Mouse (Mus musculus) neutrophil, adult 5-6 weeks (primary cell): ENCODE results near the gene Gga1. TPM values are rescaled to one million over a fixed set of nuclear protein-coding genes. Genes with fewer than 3 reads are reported as not detected.

Experiments
- ATAC-seq: fragments of 151-379, 151-347 bp; 2 replicates; pipeline ENCODE4 v1.8.0; 2017; ENCODE audit warnings: mild to moderate bottlenecking, moderate TSS enrichment; ENCODE audit not compliant: insufficient number of reproducible peaks, poor library complexity, low FRiP score, severe bottlenecking; ENCODE audit errors: extremely low read depth
- total RNA-seq: library from RNA; stranded (forward); fragments of 200-1000 nt; gene quantifications from 2 replicates; pipeline ENCODE4 v1.2.3, GENCODE M21; 2017

Gene Gga1
- total RNA-seq, 1 experiment from 2014 or later, result 39.5 TPM

DNA sequence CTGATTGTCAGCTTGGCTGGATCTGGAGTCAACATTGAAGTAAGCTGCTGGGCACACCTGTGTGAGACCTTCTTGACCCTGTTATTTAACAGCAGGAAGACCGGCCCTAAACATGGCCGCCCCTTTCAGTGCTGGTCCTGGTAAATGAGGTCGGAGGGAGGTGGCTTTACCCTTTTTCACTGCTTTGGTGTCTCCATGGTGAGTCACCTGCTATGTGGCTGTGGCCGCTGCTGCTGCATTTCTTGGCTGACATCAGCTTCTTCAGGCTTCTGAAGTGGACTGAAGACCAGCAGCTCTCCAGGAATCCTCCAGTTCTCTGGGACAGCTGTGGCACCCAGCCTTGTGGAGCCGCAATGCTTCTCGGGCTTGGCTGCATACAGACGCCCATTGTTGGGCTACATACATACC is 8.2 kb upstream of the Gga1 start:
- no peak for ATAC-seq

DNA sequence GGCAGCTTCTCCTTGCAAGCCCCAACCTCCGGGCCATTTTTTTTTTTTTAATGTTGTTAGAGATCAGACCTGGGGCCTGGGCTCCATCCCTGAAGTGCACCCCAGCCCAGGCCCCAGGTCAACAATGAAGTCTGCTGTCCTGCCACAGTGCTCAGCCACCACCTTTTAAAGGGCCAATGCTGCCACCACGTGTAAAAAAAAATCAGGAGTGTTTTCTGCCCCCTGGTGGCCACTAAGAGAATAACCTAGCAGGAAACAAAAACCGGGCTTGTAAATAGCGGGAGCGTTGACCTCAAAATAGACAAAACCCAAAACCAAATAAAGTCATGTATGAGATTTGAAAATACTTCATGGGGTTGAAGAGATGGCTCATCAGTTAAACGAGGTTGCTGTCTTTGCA is 7.2 kb upstream of the Gga1 start:
- ATAC-seq, result peak; percentile 57; the same call in 1 of the 2 replicates

DNA sequence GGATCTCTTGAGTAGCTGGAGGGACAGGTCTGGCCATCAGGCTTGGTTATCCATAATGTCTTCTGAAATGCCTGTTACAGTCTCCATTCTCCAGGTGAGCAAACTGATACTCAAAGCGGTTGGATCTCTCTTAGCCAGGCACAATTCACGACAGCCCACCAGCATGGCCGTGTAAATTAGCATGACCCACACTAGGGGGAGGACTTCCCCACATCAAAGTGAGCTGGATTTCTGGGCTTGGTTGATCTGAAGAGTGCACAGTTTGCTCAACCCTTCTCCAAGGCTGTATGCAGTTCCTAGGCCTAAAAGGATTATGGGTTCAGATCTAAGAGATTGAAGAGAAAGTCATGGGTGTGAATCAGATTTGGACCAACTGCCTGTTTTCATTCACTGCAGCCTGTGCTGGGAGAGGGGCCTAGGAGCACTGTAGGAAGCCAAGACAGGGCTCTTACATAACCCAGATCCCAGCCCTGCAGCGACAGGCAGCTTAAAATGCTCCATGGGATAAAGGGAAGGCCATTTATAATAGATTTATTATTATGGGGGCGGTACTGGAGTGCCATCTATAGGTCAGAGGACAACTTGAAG is 4.9 kb upstream of the Gga1 start:
- ATAC-seq, result no peak

DNA sequence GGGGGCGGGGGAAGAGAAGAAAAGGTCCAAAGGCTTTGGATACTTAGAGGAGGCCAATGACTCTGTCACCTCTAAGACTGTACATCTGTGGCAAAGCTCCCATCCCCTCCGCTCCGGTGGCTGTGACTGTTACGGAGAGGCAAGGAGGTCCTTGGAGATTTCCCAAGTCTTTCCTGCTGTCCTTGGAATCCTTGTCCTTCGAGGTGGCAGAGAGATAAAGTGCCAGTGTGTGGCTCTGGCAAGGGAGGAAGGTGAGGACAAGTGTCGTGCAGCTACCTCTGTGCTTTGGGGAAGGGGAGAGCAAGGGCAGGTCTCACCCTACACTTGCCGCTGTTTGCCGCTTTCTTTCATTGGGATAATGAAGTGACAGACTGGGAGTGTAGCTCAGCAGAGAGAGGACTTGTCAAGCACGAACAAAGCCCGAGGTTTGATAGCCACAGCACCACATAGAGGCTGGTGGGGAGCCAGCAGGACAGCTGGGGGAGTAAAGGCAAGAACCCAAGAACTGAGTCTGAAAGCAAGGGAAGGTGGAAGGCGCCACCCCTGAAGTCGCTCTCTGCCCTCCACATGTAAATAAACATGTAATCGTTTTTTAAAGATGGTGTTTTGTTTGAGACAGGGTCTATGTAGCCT is 3.1 kb upstream of the Gga1 start:
- ATAC-seq, result no peak

DNA sequence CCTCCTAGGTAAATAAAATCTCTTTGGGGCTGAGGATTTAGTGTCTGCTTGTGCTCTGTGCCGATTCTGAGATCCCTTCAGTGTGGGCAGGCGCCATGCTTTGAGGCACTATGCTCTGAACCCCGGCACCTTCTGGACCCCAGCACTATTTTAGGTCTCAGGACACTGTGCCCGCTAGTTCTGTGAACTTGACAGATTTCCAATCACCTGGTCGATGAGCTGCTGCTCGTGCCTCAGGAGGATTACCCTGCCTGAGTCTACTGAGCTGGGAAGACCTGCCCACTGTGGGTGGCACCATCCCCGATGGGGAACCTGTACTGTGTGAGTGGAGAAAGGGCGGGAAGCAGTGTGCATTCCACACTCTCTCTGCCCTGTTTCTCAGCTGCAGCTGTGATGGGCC is 2.0 kb upstream of the Gga1 start:
- no peak for ATAC-seq

DNA sequence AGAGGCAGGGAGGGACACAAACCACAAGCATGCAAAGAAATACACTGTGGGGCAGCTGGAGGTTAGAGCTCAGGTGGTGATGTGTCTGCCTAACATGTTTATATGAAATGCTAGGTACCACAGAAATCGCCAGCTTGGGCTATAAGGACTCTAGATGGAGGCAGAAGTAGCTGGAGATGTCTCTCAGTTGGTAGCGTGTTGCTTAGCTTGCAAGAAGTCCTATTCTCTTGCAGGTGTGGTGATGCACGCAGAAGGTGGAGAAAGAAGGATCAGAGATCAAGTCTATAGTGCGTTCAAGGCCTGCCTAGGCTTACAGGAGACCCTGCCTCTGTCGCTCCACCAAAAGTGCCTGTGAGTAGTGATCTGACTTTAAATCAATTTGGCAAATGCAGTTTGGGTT is 1.5 kb upstream of the Gga1 start:
- ATAC-seq, result no peak

DNA sequence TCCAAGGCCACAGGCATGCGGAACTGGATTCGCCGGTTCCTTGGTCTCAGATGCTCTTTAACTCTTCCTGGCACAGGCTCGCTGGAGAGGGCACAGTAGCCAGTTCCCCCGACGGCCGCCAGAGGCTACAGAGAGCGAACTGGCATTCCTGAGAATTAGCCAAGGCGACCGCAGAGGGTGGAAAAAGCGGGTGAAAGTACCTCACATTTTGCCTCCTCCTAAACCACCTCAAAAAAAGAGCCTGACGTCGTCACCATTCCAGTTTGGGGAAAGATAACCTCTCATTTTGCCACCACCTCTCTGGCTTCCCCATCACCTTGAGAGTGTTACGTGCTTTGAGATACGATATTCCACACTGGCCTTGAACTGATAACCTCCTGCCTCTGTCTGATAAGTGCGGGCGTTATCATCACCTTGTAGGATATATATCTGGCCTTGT is 713 bp upstream of the Gga1 start:
- peak; percentile 27; the same call in 1 of the 2 replicates for ATAC-seq

DNA sequence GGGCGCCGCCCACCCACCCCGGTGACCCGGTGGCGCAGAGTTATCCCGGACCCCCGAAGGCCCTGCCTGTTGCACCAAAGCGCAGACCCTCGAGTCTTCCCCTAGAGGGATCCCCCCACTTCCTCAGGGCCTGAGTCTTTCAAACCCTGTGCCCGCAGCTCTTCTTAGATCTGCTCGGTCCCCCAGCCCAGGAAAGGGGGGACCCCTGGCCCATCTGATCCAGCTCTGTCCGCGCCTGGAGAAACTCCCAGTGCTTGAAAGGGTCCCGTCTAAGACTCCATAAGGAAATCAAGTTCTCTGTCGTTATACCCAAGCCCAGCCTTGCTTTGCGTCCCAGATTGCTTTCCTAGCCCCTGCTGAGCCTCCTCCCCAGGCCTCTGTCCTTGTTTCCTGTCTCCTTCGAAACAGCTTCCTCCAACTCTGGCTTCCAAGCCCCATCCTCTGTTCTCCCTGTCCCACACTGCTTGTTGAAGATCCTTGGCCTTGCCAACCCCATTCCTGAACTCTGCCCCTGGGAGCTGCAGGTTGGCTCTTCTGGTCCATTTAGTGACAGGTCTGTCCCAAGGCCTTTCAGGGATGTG is 910 bp downstream of the Gga1 start:
- ATAC-seq, result no peak

DNA sequence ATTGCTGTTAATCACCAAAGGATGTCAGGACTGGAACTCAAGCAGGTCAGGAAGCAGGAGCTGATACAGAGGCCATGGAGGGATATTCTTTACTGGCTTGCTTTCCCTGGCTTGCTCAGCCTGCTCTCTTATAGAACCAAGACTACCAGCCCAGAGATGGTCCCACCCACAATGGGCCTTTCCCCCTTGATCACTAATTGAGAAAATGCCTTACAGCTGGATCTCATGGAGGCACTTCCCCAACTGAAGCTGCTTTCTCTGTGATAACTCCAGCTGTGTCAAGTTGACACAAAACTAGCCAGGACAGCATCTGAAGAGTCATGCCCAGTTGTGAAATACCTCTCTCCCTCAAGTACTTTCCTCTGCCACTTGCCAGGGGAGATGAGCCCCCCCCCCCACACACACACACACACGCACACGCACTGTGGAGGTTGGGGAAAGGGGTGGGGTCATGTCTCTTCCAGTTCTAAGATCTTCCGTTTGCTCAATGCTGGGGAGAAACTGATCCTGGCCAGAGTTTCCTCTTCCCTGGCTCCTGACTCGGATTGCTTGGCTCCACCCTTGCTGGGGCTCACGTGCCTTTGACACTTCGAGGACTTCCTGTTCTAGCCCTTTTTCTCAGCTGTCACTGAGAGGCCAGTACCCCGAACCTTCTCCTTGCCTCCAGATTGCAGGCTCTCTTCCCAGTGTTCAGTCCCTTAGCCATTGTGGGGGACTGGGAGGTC is 2.0 kb downstream of the Gga1 start:
- peak; percentile 30 for ATAC-seq

DNA sequence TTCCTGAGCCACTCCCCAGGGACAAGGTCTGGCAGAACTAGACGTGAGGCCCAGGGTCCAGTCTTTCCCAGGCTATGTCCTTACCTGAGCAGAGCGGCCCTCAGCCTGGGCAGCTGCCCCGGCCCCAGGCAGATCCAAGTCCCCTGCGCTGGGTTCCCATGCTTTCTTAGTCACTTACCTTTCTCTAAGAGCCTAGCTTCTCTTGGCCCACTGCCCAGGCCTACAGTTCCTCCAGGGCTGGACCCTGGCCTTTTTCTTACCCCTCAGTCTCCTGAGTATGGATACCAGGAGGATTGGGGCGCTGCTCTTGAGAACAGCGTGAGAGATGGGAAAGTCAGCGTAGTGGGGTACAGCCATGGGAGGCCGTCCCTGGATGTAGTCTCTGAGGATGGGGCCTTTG is 3.4 kb downstream of the Gga1 start:
- no peak for ATAC-seq

DNA sequence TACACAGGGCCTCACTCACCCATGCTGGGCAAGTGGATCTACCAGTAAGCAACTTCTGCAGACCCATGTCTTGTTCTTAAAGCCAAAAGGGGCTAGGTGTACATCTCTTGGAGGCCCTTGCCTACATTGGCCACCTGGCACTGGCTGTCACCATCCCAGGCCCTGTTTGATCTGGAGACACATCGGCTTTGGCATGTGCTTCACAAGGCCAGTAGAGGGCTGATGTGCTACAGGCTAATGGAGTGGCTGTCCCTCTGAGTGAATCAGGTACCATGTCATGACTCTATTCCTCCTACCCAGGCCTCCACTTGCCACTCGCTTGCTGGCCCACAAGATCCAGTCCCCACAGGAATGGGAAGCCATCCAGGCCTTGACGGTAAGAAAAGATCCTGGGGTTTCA is 4.8 kb downstream of the Gga1 start:
- ATAC-seq, result no peak

DNA sequence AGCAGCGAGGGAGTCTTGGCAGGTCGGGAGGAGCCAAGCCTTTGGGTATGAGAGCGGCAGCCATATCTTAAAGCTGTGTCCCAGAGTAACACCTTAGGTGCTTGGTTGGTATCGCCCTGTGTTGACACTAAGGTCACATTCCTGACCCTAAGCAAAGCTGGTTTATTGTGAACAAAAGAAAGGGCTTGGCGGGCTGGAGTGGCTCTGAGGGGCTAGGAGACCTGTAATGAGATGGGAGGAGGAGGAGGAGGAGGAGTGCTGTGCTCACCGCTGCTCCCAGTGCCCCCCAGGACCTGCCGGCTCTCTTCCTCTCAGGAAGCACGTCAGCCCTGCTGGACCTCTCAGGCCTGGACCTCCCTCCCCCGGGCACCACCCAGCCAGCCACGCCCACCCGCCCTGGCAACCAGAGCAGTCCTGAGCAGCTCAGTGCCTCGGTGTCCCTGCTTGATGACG is 12.4 kb downstream of the Gga1 start:
- ATAC-seq, result no peak

DNA sequence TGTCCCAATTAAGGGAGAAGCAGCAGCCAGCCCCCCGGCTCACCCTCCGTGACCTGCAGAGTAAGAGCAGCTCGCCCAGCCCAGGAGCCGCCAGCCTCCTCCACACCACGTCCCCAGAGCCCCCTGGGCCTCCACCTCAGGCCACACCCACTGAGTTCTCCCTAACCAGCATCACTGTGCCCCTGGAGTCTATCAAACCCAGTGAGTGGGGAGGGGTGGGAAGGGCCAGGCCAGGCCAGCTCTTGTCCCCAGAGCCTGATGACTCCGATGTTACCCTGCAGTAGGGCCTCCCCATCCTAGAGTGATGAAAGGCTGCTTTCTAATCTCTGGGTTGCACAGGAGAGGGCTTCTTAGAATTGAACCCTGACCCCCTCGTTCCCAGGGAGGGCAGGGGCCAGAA is 15.4 kb downstream of the Gga1 start:
- no peak for ATAC-seq

DNA sequence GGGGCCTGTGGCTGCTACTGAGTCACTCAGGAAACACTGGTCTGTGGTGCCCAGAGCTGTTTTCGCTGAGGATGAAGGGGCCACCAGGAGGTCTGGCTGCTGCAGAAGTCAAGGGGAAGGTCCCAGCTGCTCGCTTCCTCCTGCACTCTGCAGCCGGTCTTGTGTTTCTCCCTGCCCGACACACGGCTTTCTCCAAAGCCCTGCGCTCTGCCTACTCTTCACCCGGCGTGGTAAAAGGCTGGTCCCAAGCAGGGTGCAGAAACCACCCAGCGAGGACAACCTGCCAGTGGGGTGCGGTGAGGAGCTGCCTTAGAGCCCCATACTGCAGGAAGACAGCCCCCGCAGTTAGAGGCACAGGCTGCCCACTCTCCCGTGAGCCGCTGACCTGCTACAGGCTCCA is 17.7 kb downstream of the Gga1 start:
- ATAC-seq, result no peak

DNA sequence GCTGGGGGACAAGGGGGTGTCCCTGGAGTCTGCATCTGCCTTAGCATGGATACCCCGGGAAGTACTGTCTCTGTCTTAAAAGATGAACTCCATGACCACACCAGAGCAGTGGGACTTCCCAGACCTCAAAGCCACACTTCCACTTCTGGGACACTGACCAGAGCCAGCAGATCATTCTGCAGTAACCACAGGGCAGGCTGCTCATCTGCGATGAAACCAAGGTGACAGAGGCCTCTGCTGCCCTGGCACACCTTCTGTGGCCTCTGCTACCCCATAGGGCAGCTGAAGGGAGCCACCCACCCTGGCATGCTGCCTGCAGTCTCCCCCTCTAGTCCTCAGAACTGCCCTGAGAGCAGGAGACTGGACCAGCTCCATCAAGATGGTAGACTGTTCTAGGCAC is 18.8 kb downstream of the Gga1 start:
- no peak for ATAC-seq

DNA sequence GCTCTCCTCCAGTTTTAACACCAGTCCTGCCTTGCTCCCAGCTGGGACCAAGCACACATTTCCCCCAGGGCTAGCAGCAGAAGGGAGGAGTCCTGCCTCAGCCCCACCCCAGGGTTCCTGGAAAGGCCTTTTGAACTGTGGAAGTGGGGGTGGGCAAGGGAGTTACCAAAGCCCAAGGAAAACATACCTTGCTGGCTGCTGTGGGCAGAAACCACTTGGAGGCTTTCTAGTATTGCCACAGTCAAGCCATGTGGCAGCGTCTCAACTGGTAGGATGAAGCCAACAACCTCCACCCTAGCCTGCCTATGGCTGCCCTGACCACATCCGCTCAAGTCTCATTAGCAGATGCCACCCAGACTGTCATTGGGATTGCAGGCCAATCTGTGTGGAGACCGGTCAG is 19.2 kb downstream of the Gga1 start:
- ATAC-seq, result no peak; the same call in 1 of the 2 replicates

DNA sequence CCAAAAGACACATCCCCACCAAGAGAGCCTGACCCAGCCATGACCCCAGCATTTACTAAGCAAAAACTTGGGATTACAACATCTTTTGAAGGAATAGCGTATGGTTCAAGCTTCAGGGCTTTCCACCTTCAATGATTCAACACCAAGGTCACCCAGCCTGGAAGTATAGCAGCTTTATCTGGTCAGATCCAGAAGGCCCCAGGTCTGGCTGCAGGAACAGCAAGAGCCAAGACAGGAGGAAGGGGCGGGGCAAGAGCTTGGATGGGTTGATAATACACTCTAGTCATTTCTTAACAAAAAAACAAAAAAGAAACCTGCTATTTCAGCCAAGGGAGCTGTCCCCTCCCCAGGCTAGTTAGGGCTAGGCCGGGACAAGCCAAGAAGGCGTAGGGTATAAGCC is 20.5 kb downstream of the Gga1 start:
- no peak for ATAC-seq

DNA sequence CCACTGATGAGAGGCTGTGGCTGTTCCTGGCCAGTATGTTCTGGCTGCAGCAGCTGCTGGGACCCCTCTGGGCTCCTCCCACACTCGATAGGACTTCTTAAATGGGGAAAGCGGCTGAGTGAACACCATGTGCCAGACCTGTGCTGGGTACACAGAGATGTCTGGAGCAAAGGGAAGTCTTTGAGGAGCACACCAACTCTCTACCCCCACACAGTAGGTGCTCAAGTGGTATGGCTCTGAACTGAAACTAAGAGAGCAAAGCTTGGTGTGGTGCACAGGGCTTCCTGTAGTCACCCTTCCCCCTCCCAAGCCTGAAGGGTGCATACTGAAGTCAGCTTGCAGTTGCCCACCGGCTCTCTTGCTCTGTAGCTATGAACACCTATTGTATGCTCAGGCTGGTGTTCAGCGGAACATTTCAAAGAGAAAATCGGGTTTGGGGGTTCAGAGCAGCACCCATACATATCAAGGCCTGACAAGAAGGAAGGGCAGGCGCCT is 21.6 kb downstream of the Gga1 start:
- peak; percentile 37; the same call in 1 of the 2 replicates for ATAC-seq

DNA sequence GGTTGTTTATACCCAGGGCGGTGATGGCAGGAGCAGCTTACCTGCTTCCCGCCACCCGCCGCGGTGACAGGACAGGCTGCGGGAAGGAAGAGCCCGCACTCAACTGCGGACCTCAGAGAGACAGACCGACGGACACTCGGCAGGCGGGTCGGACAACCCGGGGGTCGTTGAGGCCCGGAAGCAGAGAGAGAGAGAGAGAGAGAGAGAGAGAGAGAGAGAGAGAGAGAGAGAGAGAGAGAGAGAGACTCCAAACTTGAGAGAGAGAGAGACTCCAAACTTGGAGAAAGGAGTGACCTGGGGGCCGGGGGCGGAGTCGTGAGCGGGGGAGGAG is 22.4 kb downstream of the Gga1 start, which contains the start of gene Gm49510:
TSS of gene Gm49510 (plus strand) at position 259 of the 331 bp plus-strand sequence.
- no peak for ATAC-seq
